Mouse (Mus musculus): ENCODE results near the gene Zfp940. TPM values are rescaled to one million over a fixed set of nuclear protein-coding genes. Genes with fewer than 3 reads are reported as not detected.

The Zfp940 gene
- total RNA-seq, 2 experiments from 2014 or later = 17.7 to 19.5 TPM

DNA sequence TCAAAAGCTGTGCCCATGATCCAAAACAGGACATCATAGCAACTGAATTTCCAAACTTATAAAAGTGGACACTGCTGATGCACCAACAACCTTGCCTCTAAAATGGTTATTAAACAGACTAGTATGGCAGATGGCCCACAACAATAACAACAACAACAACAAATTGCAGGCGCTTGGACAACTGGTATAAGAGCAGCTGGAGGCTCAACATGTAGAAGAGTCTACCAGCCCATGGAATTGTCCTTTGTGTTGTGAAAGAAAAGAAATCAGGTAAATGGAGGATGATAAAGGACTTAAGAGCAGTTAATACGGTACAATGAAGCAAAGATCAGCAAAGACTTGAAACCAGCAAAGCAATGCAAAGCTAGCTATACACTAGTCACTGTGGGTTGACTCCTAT, 39.1 kb downstream of the Zfp940 start:
- intact Hi-C loops (cut with DNase I) = no loop called here
- DNase-seq = no peak

DNA sequence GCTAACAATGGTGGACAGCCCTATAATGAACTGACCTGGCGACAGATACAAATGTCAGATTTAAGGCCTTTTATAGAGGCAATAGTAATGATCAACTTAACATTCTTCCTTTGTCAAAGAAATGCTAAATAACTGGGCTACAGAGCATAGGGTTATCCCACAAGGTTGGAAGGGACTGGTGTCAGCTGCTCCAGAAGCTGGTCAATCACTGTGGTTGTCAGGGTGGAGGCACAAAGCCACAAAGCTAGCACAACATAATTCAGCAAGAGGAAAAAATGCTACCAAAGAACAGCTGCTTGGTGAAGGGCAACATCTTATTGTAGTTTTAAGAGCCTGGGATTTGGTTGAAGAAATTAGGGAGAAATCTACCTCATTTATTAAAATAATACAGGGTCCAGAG, 41.2 kb downstream of the Zfp940 start:
- DNase-seq = no peak
- intact Hi-C loops (cut with DNase I) = no loop called here

DNA sequence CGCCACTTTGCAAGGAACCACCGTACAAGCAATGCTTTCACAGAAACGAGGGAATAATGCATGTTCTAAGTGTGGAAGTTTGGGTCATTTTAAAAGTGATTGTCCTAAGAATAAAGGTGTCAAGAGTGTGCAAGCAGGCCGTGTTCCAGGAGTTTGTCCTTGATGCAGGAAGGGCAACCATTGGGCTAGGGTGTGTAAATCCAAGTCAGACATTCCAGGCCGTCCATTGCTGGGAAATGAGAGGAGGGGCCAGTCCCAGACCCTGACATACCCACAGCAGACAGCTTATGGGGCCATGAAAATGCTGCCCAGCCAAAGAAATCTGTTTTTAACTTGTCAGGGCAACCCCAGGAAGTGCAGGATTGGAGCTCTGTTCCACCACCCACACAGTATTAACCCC, 46.4 kb downstream of the Zfp940 start:
- DNase-seq = no peak
- intact Hi-C loops (cut with DNase I) = no loop called here

DNA sequence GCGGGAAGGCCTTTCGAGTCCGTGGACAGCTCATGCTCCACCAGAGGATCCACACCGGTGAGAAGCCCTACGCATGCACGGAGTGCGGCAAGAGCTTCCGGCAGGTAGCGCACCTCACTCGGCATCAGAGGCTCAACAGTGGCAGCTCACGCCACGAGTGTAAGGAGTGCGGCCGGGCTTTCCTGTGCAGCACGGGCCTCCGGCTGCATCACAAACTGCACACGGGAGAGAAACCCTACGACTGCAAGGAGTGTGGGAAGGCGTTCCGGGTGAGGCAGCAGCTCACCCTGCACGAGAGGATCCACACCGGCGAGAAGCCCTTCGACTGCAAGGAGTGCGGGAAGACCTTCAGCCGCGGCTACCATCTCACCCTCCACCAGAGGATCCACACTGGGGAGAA, 60.6 kb downstream of the Zfp940 start:
- no peak for DNase-seq
- intact Hi-C loops (cut with DNase I) = no loop called here

DNA sequence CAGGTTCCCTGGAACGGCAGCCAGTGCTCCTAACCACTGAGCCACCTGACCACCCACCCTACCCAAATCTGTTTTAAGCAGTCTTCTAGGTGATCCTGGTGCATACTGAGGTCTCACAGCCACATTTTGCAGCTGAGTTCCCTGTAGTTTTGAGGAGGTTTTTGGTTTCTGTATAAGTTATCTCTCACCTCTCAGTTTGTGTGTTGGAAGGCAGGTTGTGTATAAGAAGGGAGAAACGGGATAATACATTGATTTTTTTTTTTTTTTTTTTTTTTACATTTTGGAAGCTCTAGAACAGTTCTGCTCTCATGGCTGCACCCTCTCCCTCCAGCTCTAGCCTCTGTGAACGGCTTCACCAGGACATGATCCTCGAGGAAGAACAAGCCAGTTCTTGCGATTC, 67.6 kb downstream of the Zfp940 start:
- intact Hi-C loops (cut with DNase I) = no loop called here
- no peak for DNase-seq

DNA sequence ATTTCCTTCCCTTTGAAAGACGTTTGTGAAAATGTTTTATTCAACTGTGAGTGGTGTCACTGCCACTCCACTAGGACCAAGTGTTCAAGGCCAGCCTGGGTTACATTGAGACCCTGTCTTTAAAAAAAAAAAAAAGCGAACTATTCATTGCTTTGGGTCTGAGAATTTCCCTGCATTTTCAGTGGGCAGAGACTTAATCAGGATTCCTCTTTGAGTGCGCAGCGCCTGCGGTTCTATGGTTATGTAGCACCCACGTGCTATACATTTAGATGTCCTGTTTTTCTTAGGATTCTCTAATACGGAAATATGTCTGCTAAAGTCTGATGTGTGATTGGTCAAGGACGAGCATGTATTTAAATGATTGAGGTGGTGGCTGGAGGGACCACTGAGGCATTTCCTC, 68.4 kb downstream of the Zfp940 start:
- DNase-seq = no peak
- intact Hi-C loops (cut with DNase I) = no loop called here

DNA sequence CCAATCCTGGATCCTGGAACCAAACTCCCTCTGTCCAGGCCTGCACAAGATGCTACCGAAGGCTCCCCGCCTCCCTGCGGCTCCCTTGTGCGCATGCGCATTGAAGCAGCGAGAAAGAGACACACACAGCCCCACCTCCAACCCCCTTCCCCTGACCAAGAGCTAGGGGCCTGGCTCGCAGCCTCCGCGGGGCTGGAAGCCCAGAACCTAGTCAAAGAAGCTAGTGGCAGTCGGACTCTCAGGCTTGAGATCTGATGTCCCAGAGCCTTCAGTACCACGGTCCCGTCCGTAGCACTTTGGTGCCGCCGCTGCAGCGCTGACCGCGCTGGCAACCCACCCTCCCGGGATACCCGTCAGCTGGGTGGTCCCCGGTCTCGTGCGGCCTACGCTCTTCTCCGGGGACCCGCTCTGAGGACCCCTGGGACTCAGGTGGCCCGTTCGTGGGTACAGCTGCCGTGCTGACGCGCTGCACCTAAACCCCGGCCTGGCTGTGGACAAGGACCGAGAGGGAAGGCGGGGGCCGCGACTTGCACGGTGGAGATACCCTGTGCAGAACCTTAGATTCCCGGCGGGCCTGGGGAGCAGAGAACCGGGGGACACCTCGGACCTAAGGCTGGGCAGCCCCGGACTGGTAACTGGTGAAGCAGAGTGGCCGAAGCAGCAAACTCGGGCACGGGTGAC, 69.5 kb downstream of the Zfp940 start, which contains the start of gene Zfp30:
Zfp30 (plus strand) TSS at position 128 of the 681 bp plus-strand sequence.
- peak; percentile 94 for DNase-seq
- intact Hi-C loops (cut with DNase I) = no loop called here

Other genes starting within 250 kb of the Zfp940 start
- gene Catsperg2, start 126.6 kb downstream of the Zfp940 start, total RNA-seq (2021) = 1 to 10 TPM; 1.1 TPM
- gene Zfp84, start 85.1 kb downstream of the Zfp940 start, total RNA-seq (2021) = 10 to 100 TPM; 19.8 to 21.5 TPM
- gene Zfp30, start 69.7 kb downstream of the Zfp940 start, total RNA-seq (2021) = 10 to 100 TPM; 12.0 to 13.1 TPM
- gene Zfp790, start 37.6 kb downstream of the Zfp940 start, total RNA-seq (2021) = 10 to 100 TPM; 24.5 to 27.9 TPM
- 10 to 100 TPM; 16.2 to 18.6 TPM for gene Zfp420, start 6.3 kb upstream of the Zfp940 start, total RNA-seq (2021)
- gene Zfp27, start 52.9 kb upstream of the Zfp940 start, total RNA-seq (2021) = 10 to 100 TPM; 19.5 to 22.5 TPM
- gene Zfp383, start 54.6 kb upstream of the Zfp940 start, total RNA-seq (2021) = 10 to 100 TPM in 1 of 2 experiments, 1 to 10 TPM in 1; 9.9 to 10.7 TPM
- 10 to 100 TPM; 25.4 to 28.2 TPM for gene Zfp74, start 100.4 kb upstream of the Zfp940 start, total RNA-seq (2021)
- gene Zfp568, start 130.3 kb upstream of the Zfp940 start, total RNA-seq (2021) = 1 to 10 TPM; 5.1 to 5.4 TPM
- gene Zfp14, start 197.7 kb upstream of the Zfp940 start, total RNA-seq (2021) = 10 to 100 TPM; 10.9 to 11.5 TPM
- gene Zfp82, start 219.2 kb upstream of the Zfp940 start, total RNA-seq (2021) = 1 to 10 TPM; 4.6 to 8.5 TPM
- gene Gm26920, start 236.7 kb upstream of the Zfp940 start, total RNA-seq (2021) = 1 to 10 TPM in 1 of 2 experiments, not detected in 1; 1.9 TPM
- gene Zfp566, start 236.9 kb upstream of the Zfp940 start, total RNA-seq (2021) = 10 to 100 TPM; 12.9 to 17.3 TPM
- gene Zfp260, start 241.1 kb upstream of the Zfp940 start, total RNA-seq (2021) = 10 to 100 TPM; 64.8 to 65.3 TPM